Mouse (Mus musculus): ENCODE measurements around the gene Xrcc5. TPM values are rescaled to one million over a fixed set of nuclear protein-coding genes. Genes with fewer than 3 reads are reported as not detected.
A peak's percentile ranks its signal among the peaks of the same experiment; 100 is the strongest.

Xrcc5 gene
- polyA plus RNA-seq, 1 experiment from 2014 or later: 15.9 TPM

DNA sequence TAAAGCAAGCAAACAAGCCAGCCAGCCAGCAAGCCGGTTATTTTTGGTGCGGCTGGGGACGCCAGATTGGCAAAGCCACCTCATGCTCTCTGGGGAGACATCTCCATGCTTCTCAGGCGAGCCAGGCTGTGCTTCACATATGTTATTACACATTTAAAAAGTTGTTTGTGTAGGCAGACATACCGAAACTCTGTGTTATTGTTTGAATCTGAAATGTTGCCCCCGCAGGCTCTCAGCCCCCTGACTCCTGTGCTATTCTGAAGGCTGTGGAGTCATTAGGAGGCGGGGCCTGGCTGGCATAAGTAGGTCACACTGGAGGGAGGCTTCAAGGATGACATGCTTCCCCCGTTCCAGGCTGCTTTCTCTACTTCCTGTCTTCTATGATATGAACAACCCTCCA lies 131.9 kb downstream of the Xrcc5 start:
- Histone ChIP-seq H3K9me3 (ENCODE audit: control insufficient read depth, low read length) (no peaks in the 10 kb centered on the region), H3K27me3 (replicated peaks; ENCODE audit: control insufficient read depth, insufficient read depth, low read length) (no peaks in the 10 kb centered on the region), H3K27ac (ENCODE audit: low read depth, low read length) (no peak overlapping the region), H3K9ac (ENCODE audit: low read depth, low read length) (no peak overlapping the region), H3K4me3 (ENCODE audit: low read length) (no peak overlapping the region), H3K36me3 (ENCODE audit: control insufficient read depth, insufficient read depth, low read length) (no peaks in the 10 kb centered on the region), H3K4me2 (ENCODE audit: low read length) (no peak overlapping the region), H3K4me1 (ENCODE audit: control insufficient read depth, insufficient read depth, low read depth, low read length) (no peaks in the 10 kb centered on the region)
- ATAC-seq: peak; percentile 51; the same call in 1 of the 2 replicates
- WGBS: 54% methylated on average over 8 of the region's 8 CpGs

DNA sequence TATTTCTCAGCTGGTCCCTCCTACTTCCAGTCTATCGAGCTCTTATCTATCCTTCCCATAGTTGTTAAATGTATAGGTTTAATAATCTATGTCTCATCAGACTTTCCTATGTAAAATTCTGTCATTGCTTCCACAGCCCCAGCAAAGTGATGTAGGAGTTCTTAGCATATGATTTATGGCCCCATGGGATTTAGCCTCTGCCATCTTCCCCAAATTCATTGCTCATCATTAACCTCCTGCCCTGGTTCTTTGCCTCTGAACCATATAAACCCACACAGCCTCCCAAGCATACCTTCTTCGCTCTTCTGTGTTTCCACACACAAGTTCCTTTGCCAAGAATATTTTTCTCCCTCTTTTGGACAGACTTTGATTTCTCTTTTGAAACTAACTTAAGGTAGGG lies 135.5 kb downstream of the Xrcc5 start:
- H3K27ac ChIP-seq (ENCODE audit: low read depth, low read length): no peak overlapping the region
- no peaks in the 10 kb centered on the region for H3K9me3 ChIP-seq (ENCODE audit: control insufficient read depth, low read length)
- ATAC-seq: no peak
- no peak overlapping the region for H3K4me3 ChIP-seq (ENCODE audit: low read length)
- no peak overlapping the region for H3K9ac ChIP-seq (ENCODE audit: low read depth, low read length)
- no peaks in the 10 kb centered on the region for H3K4me1 ChIP-seq (ENCODE audit: control insufficient read depth, insufficient read depth, low read depth, low read length)
- WGBS: 85% methylated on average over 2 of the region's 2 CpGs
- peaks cover 5% of the 10 kb centered on the region; the same call in 1 of the 2 replicates for H3K36me3 ChIP-seq (ENCODE audit: control insufficient read depth, insufficient read depth, low read length)
- no peak overlapping the region for H3K4me2 ChIP-seq (ENCODE audit: low read length)
- H3K27me3 ChIP-seq (replicated peaks; ENCODE audit: control insufficient read depth, insufficient read depth, low read length): no peaks in the 10 kb centered on the region

Other genes starting within 250 kb of the Xrcc5 start
- gene Mreg, start 95.1 kb upstream of the Xrcc5 start, polyA plus RNA-seq (2015; fragmentation: Nextera tagmentation; extraction: Ambion mirVana): 2.2 and 2.7 TPM in 2 replicates
- gene Pecr, start 23.1 kb upstream of the Xrcc5 start, polyA plus RNA-seq (2015; fragmentation: Nextera tagmentation; extraction: Ambion mirVana): 9.4 and 10.6 TPM in 2 replicates
- 34.2 and 38.7 TPM in 2 replicates for gene Tmem169, start 23.1 kb upstream of the Xrcc5 start, polyA plus RNA-seq (2015; fragmentation: Nextera tagmentation; extraction: Ambion mirVana)
- gene March4, start 229.5 kb downstream of the Xrcc5 start, polyA plus RNA-seq (2015; fragmentation: Nextera tagmentation; extraction: Ambion mirVana): 9.4 and 10.3 TPM in 2 replicates